Mouse (Mus musculus): ENCODE measurements around the gene Pla2g12b. TPM values are rescaled to one million over a fixed set of nuclear protein-coding genes. Genes with fewer than 3 reads are reported as not detected.

Gene Pla2g12b
- polyA plus RNA-seq (2012; fragmentation: generic; extraction: Trizol): not detected

DNA sequence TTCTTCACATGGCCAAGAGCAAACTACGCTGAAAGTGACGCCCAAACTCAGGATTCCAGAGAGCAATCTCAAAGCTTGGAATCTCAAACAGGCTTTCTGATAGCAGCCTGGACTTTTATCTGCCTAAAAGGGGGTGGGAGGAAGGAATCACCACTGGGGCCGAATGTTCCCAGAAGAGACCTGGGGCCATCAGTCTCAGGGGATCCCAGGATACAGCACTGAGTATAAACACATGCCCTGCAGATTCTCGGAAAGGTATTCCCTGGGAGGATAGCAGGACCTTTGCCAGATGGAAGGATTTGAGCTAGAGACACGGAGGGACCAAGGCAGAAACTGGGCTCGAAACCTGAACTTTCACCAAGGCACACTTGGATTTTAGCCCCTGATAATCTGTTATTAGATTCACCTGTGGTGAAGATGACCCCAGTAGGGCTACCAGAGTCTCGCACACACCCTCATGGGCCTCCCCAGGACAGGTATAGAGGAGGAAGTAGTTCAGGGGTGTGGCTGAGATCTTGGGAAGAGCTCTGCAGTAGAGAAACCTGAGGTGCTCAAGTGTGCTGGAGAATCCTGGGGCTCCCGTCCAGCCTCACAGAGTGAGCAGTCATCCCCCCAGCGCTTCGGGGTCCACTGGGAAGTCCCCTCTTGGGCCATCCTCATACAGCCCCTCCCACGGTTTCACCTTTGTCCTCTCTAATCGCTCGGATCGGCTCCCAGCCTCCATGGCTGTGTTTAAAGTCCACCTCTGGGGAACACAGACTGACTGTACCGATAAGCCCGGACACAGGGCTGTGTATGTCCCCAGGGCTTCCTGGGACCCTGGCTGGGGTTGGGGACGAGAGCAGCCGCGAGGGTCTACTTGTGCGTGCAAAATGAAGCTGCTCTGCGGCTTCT is at the start of gene Pla2g12b:
TSS of gene Pla2g12b (plus strand) at position 762 of the 894 bp plus-strand sequence.
- Histone ChIP-seq H3ac (ENCODE audit: control insufficient read depth, insufficient read length) (no peak within 1 kb of the TSS), H3K79me2 (ENCODE audit: control insufficient read depth, insufficient read depth) (no peaks in the 10 kb centered on the region), H3K27me3 (ENCODE audit: control insufficient read depth, insufficient read depth, insufficient read length) (no peaks in the 10 kb centered on the region), H3K4me2 (ENCODE audit: low read depth) (no peak within 1 kb of the TSS), H3K36me3 (ENCODE audit: control insufficient read depth, insufficient read depth) (no peaks in the 10 kb centered on the region), H3K4me3 (no peak within 1 kb of the TSS)
- no peak for TF ChIP-seq MAX (IDR thresholded peaks at IDR 0.05; ENCODE audit: low read depth)
- no peak for TF ChIP-seq TCF12 (IDR thresholded peaks at IDR 0.05; ENCODE audit: insufficient read depth, poor library complexity, severe bottlenecking)
- no peak for TF ChIP-seq POLR2A (IDR thresholded peaks at IDR 0.05; ENCODE audit: insufficient read length, low read depth)
- no peak for TF ChIP-seq CEBPB (IDR thresholded peaks at IDR 0.05; ENCODE audit: insufficient read depth, poor library complexity, severe bottlenecking)
- no peak for TF ChIP-seq MYOG (IDR thresholded peaks at IDR 0.05; ENCODE audit: control insufficient read depth in 1 of 3, insufficient read depth in 1 of 3, insufficient read length in 2 of 3, low read depth in 2 of 3)
- no peak for TF ChIP-seq TCF3 (IDR thresholded peaks at IDR 0.05; ENCODE audit: insufficient read length, low read depth)
- no peak for TF ChIP-seq MYOD1 (IDR thresholded peaks at IDR 0.05; ENCODE audit: control insufficient read depth in 1 of 3, insufficient read length in 2 of 3, low read depth in 2 of 3)
- no peak for TF ChIP-seq POLR2AphosphoS2 (IDR thresholded peaks at IDR 0.05; ENCODE audit: insufficient read length, low read depth)
- TF ChIP-seq E2F4 (IDR thresholded peaks at IDR 0.05; ENCODE audit: insufficient read depth): no peak
- TF ChIP-seq REST (IDR thresholded peaks at IDR 0.05; ENCODE audit: insufficient read depth, insufficient read length): no peak
- TF ChIP-seq SRF (IDR thresholded peaks at IDR 0.05; ENCODE audit: control insufficient read depth, insufficient read length, low read depth): no peak
- no peak for TF ChIP-seq USF1 (IDR thresholded peaks at IDR 0.05; ENCODE audit: low read depth)

DNA sequence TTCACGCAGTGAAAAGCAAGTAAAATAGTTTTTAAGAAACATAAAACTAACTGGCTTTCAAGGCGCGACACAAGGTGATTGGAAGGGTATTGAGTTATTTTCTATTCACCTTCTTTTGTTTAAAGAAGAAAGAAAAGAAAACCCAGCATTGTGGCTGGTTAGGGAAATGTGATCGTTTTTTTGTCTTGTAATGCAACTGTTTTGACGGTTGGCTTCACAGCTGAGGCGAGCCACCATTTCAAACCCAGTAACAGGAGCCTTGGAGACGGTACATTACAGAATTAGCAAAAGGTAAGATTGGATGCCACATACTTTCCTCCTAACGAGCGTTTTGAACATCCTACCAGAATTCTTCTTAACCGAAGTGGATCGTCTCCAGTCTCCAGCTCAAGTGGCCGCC is 49.3 kb upstream of the Pla2g12b start:
- TF ChIP-seq USF1 (IDR thresholded peaks at IDR 0.05; ENCODE audit: low read depth) (no peak), E2F4 (IDR thresholded peaks at IDR 0.05; ENCODE audit: insufficient read depth) (no peak), MYOD1 (IDR thresholded peaks at IDR 0.05; ENCODE audit: control insufficient read depth in 1 of 3, insufficient read length in 2 of 3, low read depth in 2 of 3) (no peak), POLR2A (IDR thresholded peaks at IDR 0.05; ENCODE audit: insufficient read length, low read depth) (no peak), SRF (IDR thresholded peaks at IDR 0.05; ENCODE audit: control insufficient read depth, insufficient read length, low read depth) (no peak), MAX (IDR thresholded peaks at IDR 0.05; ENCODE audit: low read depth) (no peak), CEBPB (IDR thresholded peaks at IDR 0.05; ENCODE audit: insufficient read depth, poor library complexity, severe bottlenecking) (no peak), TCF3 (IDR thresholded peaks at IDR 0.05; ENCODE audit: insufficient read length, low read depth) (no peak), REST (IDR thresholded peaks at IDR 0.05; ENCODE audit: insufficient read depth, insufficient read length) (no peak), POLR2AphosphoS2 (IDR thresholded peaks at IDR 0.05; ENCODE audit: insufficient read length, low read depth) (no peak)
- no peak overlapping the region for H3K4me2 ChIP-seq (ENCODE audit: low read depth)
- H3K27me3 ChIP-seq (ENCODE audit: control insufficient read depth, insufficient read depth, insufficient read length): no peaks in the 10 kb centered on the region
- H3ac ChIP-seq (ENCODE audit: control insufficient read depth, insufficient read length): no peak overlapping the region
- peaks cover 80% of the 10 kb centered on the region for H3K36me3 ChIP-seq (ENCODE audit: control insufficient read depth, insufficient read depth)
- H3K79me2 ChIP-seq (ENCODE audit: control insufficient read depth, insufficient read depth): no peaks in the 10 kb centered on the region
- no peak overlapping the region for H3K4me3 ChIP-seq

- H3K36me3 ChIP-seq (ENCODE audit: control insufficient read depth, insufficient read depth): peaks cover 79% of the 10 kb centered on the region
- H3K27me3 ChIP-seq (ENCODE audit: control insufficient read depth, insufficient read depth, insufficient read length): no peaks in the 10 kb centered on the region
- no peak for TF ChIP-seq E2F4 (IDR thresholded peaks at IDR 0.05; ENCODE audit: insufficient read depth)
- no peak for TF ChIP-seq REST (IDR thresholded peaks at IDR 0.05; ENCODE audit: insufficient read depth, insufficient read length)
- no peak for TF ChIP-seq MAX (IDR thresholded peaks at IDR 0.05; ENCODE audit: low read depth)
- TF ChIP-seq POLR2AphosphoS2 (IDR thresholded peaks at IDR 0.05; ENCODE audit: insufficient read length, low read depth): no peak
- no peak for TF ChIP-seq POLR2A (IDR thresholded peaks at IDR 0.05; ENCODE audit: insufficient read length, low read depth)
- no peak for TF ChIP-seq SRF (IDR thresholded peaks at IDR 0.05; ENCODE audit: control insufficient read depth, insufficient read length, low read depth)
- no peak for TF ChIP-seq TCF3 (IDR thresholded peaks at IDR 0.05; ENCODE audit: insufficient read length, low read depth)
- TF ChIP-seq USF1 (IDR thresholded peaks at IDR 0.05; ENCODE audit: low read depth): no peak
- no peak for TF ChIP-seq CEBPB (IDR thresholded peaks at IDR 0.05; ENCODE audit: insufficient read depth, poor library complexity, severe bottlenecking)
- TF ChIP-seq MYOD1 (IDR thresholded peaks at IDR 0.05; ENCODE audit: control insufficient read depth in 1 of 3, insufficient read length in 2 of 3, low read depth in 2 of 3): no peak
- TF ChIP-seq TCF12 (IDR thresholded peaks at IDR 0.05; ENCODE audit: insufficient read depth, poor library complexity, severe bottlenecking): no peak
- TF ChIP-seq MYOG (IDR thresholded peaks at IDR 0.05; ENCODE audit: control insufficient read depth in 1 of 3, insufficient read depth in 1 of 3, insufficient read length in 2 of 3, low read depth in 2 of 3): no peak
- H3ac ChIP-seq (ENCODE audit: control insufficient read depth, insufficient read length): no peak overlapping the region
- H3K4me3 ChIP-seq: no peak overlapping the region
- H3K4me2 ChIP-seq (ENCODE audit: low read depth): no peak overlapping the region
- no peaks in the 10 kb centered on the region for H3K79me2 ChIP-seq (ENCODE audit: control insufficient read depth, insufficient read depth)
Measured at GRCm38 (mm10) chr10:59355020-59355419, 48.4 kb upstream of the Pla2g12b start.

- Histone ChIP-seq H3K4me2 (ENCODE audit: low read depth) (no peak overlapping the region), H3K36me3 (ENCODE audit: control insufficient read depth, insufficient read depth) (peaks cover 74% of the 10 kb centered on the region), H3K27me3 (ENCODE audit: control insufficient read depth, insufficient read depth, insufficient read length) (no peaks in the 10 kb centered on the region), H3K79me2 (ENCODE audit: control insufficient read depth, insufficient read depth) (no peaks in the 10 kb centered on the region), H3K4me3 (no peak overlapping the region), H3ac (ENCODE audit: control insufficient read depth, insufficient read length) (no peak overlapping the region)
- no peak for TF ChIP-seq MAX (IDR thresholded peaks at IDR 0.05; ENCODE audit: low read depth)
- TF ChIP-seq POLR2A (IDR thresholded peaks at IDR 0.05; ENCODE audit: insufficient read length, low read depth): no peak
- no peak for TF ChIP-seq E2F4 (IDR thresholded peaks at IDR 0.05; ENCODE audit: insufficient read depth)
- TF ChIP-seq TCF12 (IDR thresholded peaks at IDR 0.05; ENCODE audit: insufficient read depth, poor library complexity, severe bottlenecking): no peak
- TF ChIP-seq REST (IDR thresholded peaks at IDR 0.05; ENCODE audit: insufficient read depth, insufficient read length): no peak
- no peak for TF ChIP-seq CEBPB (IDR thresholded peaks at IDR 0.05; ENCODE audit: insufficient read depth, poor library complexity, severe bottlenecking)
- TF ChIP-seq SRF (IDR thresholded peaks at IDR 0.05; ENCODE audit: control insufficient read depth, insufficient read length, low read depth): no peak
- TF ChIP-seq MYOD1 (IDR thresholded peaks at IDR 0.05; ENCODE audit: control insufficient read depth in 1 of 3, insufficient read length in 2 of 3, low read depth in 2 of 3): no peak
- TF ChIP-seq USF1 (IDR thresholded peaks at IDR 0.05; ENCODE audit: low read depth): no peak
- no peak for TF ChIP-seq MYOG (IDR thresholded peaks at IDR 0.05; ENCODE audit: control insufficient read depth in 1 of 3, insufficient read depth in 1 of 3, insufficient read length in 2 of 3, low read depth in 2 of 3)
- TF ChIP-seq TCF3 (IDR thresholded peaks at IDR 0.05; ENCODE audit: insufficient read length, low read depth): no peak
- TF ChIP-seq POLR2AphosphoS2 (IDR thresholded peaks at IDR 0.05; ENCODE audit: insufficient read length, low read depth): no peak
Measured at GRCm38 (mm10) chr10:59358744-59359143, 44.7 kb upstream of the Pla2g12b start.
